Mouse (Mus musculus): Measurements from ENCODE around the gene Abcc1. TPM values are rescaled to one million over a fixed set of nuclear protein-coding genes. Genes with fewer than 3 reads are reported as not detected.

Gene Abcc1
- polyA plus RNA-seq, 1 experiment: 32.8 TPM

- no peak for TF ChIP-seq POLR2A (IDR thresholded peaks at IDR 0.05; ENCODE audit: borderline replicate concordance, extremely low read depth, low read depth, low read length)
- TF ChIP-seq CTCF (IDR thresholded peaks at IDR 0.05; ENCODE audit: insufficient read depth, low read length): no peak
- no peak for DNase-seq
- WGBS: 94% methylated on average over 2 of the region's 2 CpGs
- Histone ChIP-seq H3K4me3 (replicated peaks; ENCODE audit: extremely low read depth, low read depth, low read length) (no peak overlapping the region), H3K4me1 (ENCODE audit: control insufficient read depth, insufficient read depth, low read length) (no peaks in the 10 kb centered on the region)
These were observed 113.6 kb downstream of the Abcc1 start for GRCm38 (mm10) chr16:14475001-14475400.

- TF ChIP-seq POLR2A (IDR thresholded peaks at IDR 0.05; ENCODE audit: borderline replicate concordance, extremely low read depth, low read depth, low read length) (no peak), CTCF (IDR thresholded peaks at IDR 0.05; ENCODE audit: insufficient read depth, low read length) (no peak)
- H3K4me1 ChIP-seq (ENCODE audit: control insufficient read depth, insufficient read depth, low read length): no peaks in the 10 kb centered on the region
- no peak overlapping the region for H3K4me3 ChIP-seq (replicated peaks; ENCODE audit: extremely low read depth, low read depth, low read length)
- 89% methylated on average over 8 of the region's 8 CpGs for WGBS
- DNase-seq: no peak
These were observed 114.7 kb downstream of the Abcc1 start for GRCm38 (mm10) chr16:14476056-14476455.

DNA sequence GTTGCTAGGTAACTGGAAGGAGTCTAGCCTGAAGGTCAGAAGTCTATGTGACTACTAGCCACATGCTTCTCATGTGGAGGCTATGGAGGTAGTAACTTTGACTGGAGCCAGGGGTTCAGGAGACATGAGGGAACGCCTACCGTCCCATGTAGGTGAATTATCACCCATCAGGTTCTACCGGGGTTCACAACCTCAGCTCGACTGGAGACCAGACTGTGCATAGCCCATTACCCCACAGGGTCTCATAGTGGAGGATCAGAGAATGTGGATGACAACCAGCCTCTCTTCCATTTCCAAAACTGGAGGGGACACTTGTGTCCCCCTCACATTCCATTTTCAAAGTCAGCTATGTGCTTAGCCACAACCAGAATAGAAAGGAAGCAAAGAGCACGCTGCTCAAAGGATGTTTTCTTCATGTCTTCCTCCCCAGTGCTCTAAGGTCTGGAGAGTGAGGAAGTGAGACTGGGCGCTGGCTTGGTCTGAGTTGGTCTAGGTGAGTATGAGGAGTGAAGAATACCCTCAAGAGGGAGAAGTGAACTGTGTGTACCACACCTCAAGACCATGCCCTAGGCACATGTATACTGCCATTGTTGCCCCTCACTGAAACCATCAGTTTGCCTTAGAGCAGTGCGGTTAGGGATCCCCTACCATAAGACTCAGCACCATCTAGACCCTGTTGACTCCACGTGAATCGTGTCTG lies 115.5 kb downstream of the Abcc1 start:
- no peak for DNase-seq
- TF ChIP-seq CTCF (IDR thresholded peaks at IDR 0.05; ENCODE audit: insufficient read depth, low read length) (no peak), POLR2A (IDR thresholded peaks at IDR 0.05; ENCODE audit: borderline replicate concordance, extremely low read depth, low read depth, low read length) (no peak)
- Histone ChIP-seq H3K4me3 (replicated peaks; ENCODE audit: extremely low read depth, low read depth, low read length) (no peak overlapping the region), H3K4me1 (ENCODE audit: control insufficient read depth, insufficient read depth, low read length) (no peaks in the 10 kb centered on the region)
- WGBS: 82% methylated on average over 9 of the region's 9 CpGs

GRCm38 (mm10) chr16:14477510-14478300 lies 116.3 kb downstream of the Abcc1 start:
- TF ChIP-seq POLR2A (IDR thresholded peaks at IDR 0.05; ENCODE audit: borderline replicate concordance, extremely low read depth, low read depth, low read length) (no peak), CTCF (IDR thresholded peaks at IDR 0.05; ENCODE audit: insufficient read depth, low read length) (no peak)
- WGBS: 51% methylated on average over 10 of the region's 10 CpGs

DNA sequence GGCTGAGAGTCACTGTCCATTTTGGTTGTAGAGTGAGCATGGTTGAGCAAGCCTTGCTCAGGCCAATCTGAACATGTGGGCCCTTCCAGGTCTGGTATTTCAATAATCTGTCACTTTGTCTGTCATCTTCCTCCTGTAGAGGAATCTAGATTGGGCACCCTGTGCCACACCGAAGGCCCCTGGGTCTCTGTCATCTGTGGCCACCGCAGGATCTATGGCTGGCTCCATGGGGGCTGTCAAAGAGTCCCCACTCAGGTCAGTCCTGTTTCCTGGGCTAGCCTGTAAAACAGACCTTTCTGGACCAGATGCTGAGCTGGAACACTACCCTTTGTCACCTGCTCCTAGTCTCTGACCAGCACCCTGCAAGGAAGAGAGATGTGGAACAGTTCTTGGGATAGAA lies 118.3 kb downstream of the Abcc1 start:
- no peak for TF ChIP-seq POLR2A (IDR thresholded peaks at IDR 0.05; ENCODE audit: borderline replicate concordance, extremely low read depth, low read depth, low read length)
- TF ChIP-seq CTCF (IDR thresholded peaks at IDR 0.05; ENCODE audit: insufficient read depth, low read length): no peak
- DNase-seq: no peak
- WGBS: 98% methylated on average over 2 of the region's 2 CpGs
- no peak overlapping the region for H3K4me3 ChIP-seq (replicated peaks; ENCODE audit: extremely low read depth, low read depth, low read length)
- H3K4me1 ChIP-seq (ENCODE audit: control insufficient read depth, insufficient read depth, low read length): no peaks in the 10 kb centered on the region

More at GRCm38 (mm10) chr16:14477510-14478300, 116.3 kb downstream of the Abcc1 start:
- no peak for DNase-seq
- H3K4me3 ChIP-seq (replicated peaks; ENCODE audit: extremely low read depth, low read depth, low read length): no peak overlapping the region
- no peaks in the 10 kb centered on the region for H3K4me1 ChIP-seq (ENCODE audit: control insufficient read depth, insufficient read depth, low read length)

DNA sequence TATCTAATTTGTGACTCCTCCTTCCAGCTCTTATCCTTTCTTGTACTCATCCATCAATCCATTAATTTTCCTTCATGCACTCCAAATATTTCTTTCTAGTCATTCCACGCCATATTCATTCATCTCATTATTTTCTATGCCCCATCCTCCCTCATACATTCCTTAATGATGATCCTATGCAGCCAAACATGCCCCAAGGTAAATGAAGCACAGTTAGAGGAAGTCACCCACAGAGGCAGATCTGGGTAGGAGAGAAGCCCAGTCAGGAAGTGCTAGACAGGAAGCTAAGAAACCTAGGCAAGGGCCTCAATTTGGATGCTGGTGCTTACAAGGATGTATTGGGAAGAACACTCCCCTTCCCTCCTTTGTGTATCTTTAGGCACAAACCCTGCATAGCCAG lies 121.9 kb downstream of the Abcc1 start:
- Histone ChIP-seq H3K4me1 (ENCODE audit: control insufficient read depth, insufficient read depth, low read length) (no peaks in the 10 kb centered on the region), H3K4me3 (replicated peaks; ENCODE audit: extremely low read depth, low read depth, low read length) (no peak overlapping the region)
- no peak for TF ChIP-seq POLR2A (IDR thresholded peaks at IDR 0.05; ENCODE audit: borderline replicate concordance, extremely low read depth, low read depth, low read length)
- TF ChIP-seq CTCF (IDR thresholded peaks at IDR 0.05; ENCODE audit: insufficient read depth, low read length): no peak
- no peak for DNase-seq
- WGBS: 72% methylated on average over 1 of the region's 1 CpGs

DNA sequence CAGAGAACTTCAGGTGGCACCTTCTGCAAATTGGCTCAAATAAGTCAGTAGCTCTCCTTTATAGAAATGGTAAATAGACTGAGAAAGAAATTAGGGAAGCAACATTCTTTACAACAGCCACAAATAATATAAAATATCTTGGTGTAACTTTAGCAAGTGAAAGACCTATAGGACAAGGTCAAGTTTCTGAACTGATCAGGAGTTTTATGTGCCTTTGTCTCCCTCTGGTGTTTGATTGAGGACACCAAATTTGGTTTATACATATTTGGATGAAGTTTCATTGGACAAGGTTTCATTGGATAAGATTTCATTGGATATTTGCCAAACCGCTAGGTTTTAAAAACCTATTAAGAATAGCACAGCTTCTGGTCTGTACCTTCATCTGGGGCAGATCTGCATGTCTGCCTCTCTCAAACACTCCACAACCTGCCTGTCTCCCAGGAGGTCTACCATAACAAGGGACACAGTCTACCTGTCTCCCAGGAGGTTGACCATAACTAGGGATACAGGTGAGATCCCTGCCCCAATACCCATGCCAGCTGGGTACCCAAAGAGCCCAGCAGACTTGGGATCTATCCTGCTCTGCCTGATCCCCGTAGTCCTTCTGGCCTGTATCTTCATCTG lies 132.2 kb downstream of the Abcc1 start:
- DNase-seq: no peak
- WGBS: 80% methylated on average over 2 of the region's 2 CpGs
- Histone ChIP-seq H3K4me1 (ENCODE audit: control insufficient read depth, insufficient read depth, low read length) (no peaks in the 10 kb centered on the region), H3K4me3 (replicated peaks; ENCODE audit: extremely low read depth, low read depth, low read length) (no peak overlapping the region)
- TF ChIP-seq CTCF (IDR thresholded peaks at IDR 0.05; ENCODE audit: insufficient read depth, low read length) (no peak), POLR2A (IDR thresholded peaks at IDR 0.05; ENCODE audit: borderline replicate concordance, extremely low read depth, low read depth, low read length) (no peak)

GRCm38 (mm10) chr16:14501649-14502360 lies 140.4 kb downstream of the Abcc1 start:
- DNase-seq: no peak
- TF ChIP-seq CTCF (IDR thresholded peaks at IDR 0.05; ENCODE audit: insufficient read depth, low read length): no peak
- TF ChIP-seq POLR2A (IDR thresholded peaks at IDR 0.05; ENCODE audit: borderline replicate concordance, extremely low read depth, low read depth, low read length): no peak
- H3K4me1 ChIP-seq (ENCODE audit: control insufficient read depth, insufficient read depth, low read length): no peaks in the 10 kb centered on the region
- 77% methylated on average over 8 of the region's 8 CpGs for WGBS
- H3K4me3 ChIP-seq (replicated peaks; ENCODE audit: extremely low read depth, low read depth, low read length): no peak overlapping the region

GRCm38 (mm10) chr16:14506461-14506860 lies 145.1 kb downstream of the Abcc1 start:
- no peak overlapping the region for H3K4me3 ChIP-seq (replicated peaks; ENCODE audit: extremely low read depth, low read depth, low read length)
- no peak for DNase-seq
- WGBS: 19% methylated on average over 2 of the region's 2 CpGs
- no peaks in the 10 kb centered on the region for H3K4me1 ChIP-seq (ENCODE audit: control insufficient read depth, insufficient read depth, low read length)
- TF ChIP-seq CTCF (IDR thresholded peaks at IDR 0.05; ENCODE audit: insufficient read depth, low read length) (no peak), POLR2A (IDR thresholded peaks at IDR 0.05; ENCODE audit: borderline replicate concordance, extremely low read depth, low read depth, low read length) (no peak)

Other genes starting within 250 kb of the Abcc1 start
- 39.1 and 39.3 TPM in 2 replicates for gene Nde1, start 198.3 kb upstream of the Abcc1 start, polyA plus RNA-seq (2012; rRNA removed)
- 12.1 and 15.7 TPM in 2 replicates for gene Marf1, start 198.2 kb upstream of the Abcc1 start, polyA plus RNA-seq (2012; rRNA removed)
- 25.1 and 42.6 TPM in 2 replicates for gene Myh11, start 70.2 kb upstream of the Abcc1 start, polyA plus RNA-seq (2012; rRNA removed)
- 21.0 and 33.3 TPM in 2 replicates for gene Fopnl, start 44.2 kb upstream of the Abcc1 start, polyA plus RNA-seq (2012; rRNA removed)
- 0.05 TPM in 1 of 2 replicates, not detected in the other for gene A630010A05Rik, start 200.8 kb downstream of the Abcc1 start, polyA plus RNA-seq (2012; rRNA removed)